Mouse (Mus musculus): ENCODE measurements around the gene Aldh18a1. TPM values are rescaled to one million over a fixed set of nuclear protein-coding genes. Genes with fewer than 3 reads are reported as not detected.

Gene Aldh18a1
- polyA plus RNA-seq, 1 experiment from 2014 or later = 70.1 TPM

DNA sequence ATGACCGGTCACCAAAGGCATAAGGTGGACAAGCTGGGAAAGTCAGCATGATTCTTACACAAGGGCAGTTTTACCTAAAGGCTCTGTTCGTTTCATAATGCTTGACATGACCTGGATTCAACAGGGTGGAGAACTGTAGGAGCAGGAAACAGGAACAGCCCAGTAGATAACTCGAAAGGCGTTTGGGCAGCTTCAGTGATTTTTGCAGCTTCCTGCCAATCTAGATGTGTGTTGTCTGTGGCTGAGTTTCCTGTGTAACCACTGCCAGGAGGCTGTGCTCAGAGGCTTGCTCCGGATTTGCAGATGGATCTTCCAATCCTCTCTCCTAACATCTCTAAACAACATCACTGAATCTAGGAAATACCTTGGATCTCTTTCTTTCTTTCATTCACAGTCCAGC lies 55.7 kb downstream of the Aldh18a1 start:
- 64% methylated on average over 5 of the region's 5 CpGs for WGBS
- Histone ChIP-seq H3K4me1 (ENCODE audit: insufficient read depth) (no peaks in the 10 kb centered on the region), H3K36me3 (ENCODE audit: insufficient read depth) (no peaks in the 10 kb centered on the region), H3K27me3 (ENCODE audit: insufficient read depth, low read length) (no peaks in the 10 kb centered on the region), H3K4me3 (ENCODE audit: low read depth, low read length) (no peak overlapping the region), H3K9ac (no peak overlapping the region), H3K27ac (ENCODE audit: low read depth) (no peak overlapping the region), H3K9me3 (ENCODE audit: low read depth, low read length) (no peaks in the 10 kb centered on the region), H3K4me2 (no peak overlapping the region)
- DNase-seq = no peak
- TF ChIP-seq CTCF (IDR thresholded peaks at IDR 0.05; ENCODE audit: low read depth) = no peak
- no peak for ATAC-seq (ENCODE audit: insufficient read depth)

DNA sequence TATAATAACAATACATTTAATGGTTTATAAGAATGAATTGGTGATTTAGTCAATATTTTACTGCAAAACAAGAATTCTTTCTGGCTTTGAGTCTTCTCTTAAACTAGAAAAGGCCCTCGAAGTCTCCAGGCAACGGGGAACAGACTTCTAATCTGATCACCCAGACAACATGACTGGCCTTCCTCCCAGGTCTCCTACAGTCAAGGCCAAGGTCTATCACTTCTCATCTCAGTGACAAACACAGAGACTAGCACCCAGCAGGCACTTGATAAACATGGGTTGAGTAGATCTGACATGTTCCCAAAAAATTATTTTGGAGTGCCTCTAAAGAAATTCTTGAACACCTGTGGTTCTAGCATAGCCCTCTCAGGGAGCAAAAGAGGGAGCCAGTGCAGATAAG lies 57.9 kb downstream of the Aldh18a1 start:
- DNase-seq = no peak
- H3K9ac ChIP-seq = no peak overlapping the region
- no peak for ATAC-seq (ENCODE audit: insufficient read depth)
- WGBS = 72% methylated on average over 2 of the region's 2 CpGs
- no peaks in the 10 kb centered on the region for H3K27me3 ChIP-seq (ENCODE audit: insufficient read depth, low read length)
- H3K4me3 ChIP-seq (ENCODE audit: low read depth, low read length) = no peak overlapping the region
- no peak for TF ChIP-seq CTCF (IDR thresholded peaks at IDR 0.05; ENCODE audit: low read depth)
- H3K36me3 ChIP-seq (ENCODE audit: insufficient read depth) = no peaks in the 10 kb centered on the region
- no peaks in the 10 kb centered on the region for H3K9me3 ChIP-seq (ENCODE audit: low read depth, low read length)
- no peak overlapping the region for H3K4me2 ChIP-seq
- H3K4me1 ChIP-seq (ENCODE audit: insufficient read depth) = no peaks in the 10 kb centered on the region
- H3K27ac ChIP-seq (ENCODE audit: low read depth) = no peak overlapping the region

DNA sequence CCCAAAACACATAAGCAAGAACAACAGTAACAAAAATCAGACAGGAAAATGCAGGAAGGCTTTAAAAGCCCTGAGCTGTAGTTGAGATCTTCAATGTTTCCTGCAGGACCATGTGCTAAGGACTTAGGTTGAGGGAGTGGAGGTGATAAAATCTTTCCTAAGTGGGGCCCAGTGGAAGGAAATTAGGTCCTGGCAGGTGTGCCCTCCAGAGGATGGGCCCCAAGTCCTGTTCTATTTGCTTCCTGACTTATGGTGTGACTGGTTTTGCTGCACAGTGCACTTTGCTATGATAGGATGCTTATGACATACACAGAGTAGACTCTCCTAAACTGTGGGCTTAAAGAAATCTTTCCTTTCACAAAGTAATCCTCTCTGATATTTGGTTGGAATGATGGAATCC lies 60.0 kb downstream of the Aldh18a1 start:
- Histone ChIP-seq H3K4me1 (ENCODE audit: insufficient read depth) (no peaks in the 10 kb centered on the region), H3K9me3 (ENCODE audit: low read depth, low read length) (no peaks in the 10 kb centered on the region), H3K9ac (no peak overlapping the region), H3K4me3 (ENCODE audit: low read depth, low read length) (no peak overlapping the region), H3K27me3 (ENCODE audit: insufficient read depth, low read length) (no peaks in the 10 kb centered on the region), H3K4me2 (no peak overlapping the region), H3K27ac (ENCODE audit: low read depth) (no peak overlapping the region), H3K36me3 (ENCODE audit: insufficient read depth) (no peaks in the 10 kb centered on the region)
- no peak for TF ChIP-seq CTCF (IDR thresholded peaks at IDR 0.05; ENCODE audit: low read depth)
- no peak for DNase-seq
- no peak for ATAC-seq (ENCODE audit: insufficient read depth)

- 64% methylated on average over 9 of the region's 9 CpGs for whole genome bisulfite sequencing
- Histone ChIP-seq H3K4me3 (ENCODE audit: low read depth, low read length) (no peak overlapping the region), H3K4me2 (no peak overlapping the region), H3K27ac (ENCODE audit: low read depth) (no peak overlapping the region), H3K4me1 (ENCODE audit: insufficient read depth) (no peaks in the 10 kb centered on the region), H3K9me3 (ENCODE audit: low read depth, low read length) (no peaks in the 10 kb centered on the region), H3K27me3 (ENCODE audit: insufficient read depth, low read length) (no peaks in the 10 kb centered on the region), H3K9ac (no peak overlapping the region), H3K36me3 (ENCODE audit: insufficient read depth) (no peaks in the 10 kb centered on the region)
- ATAC-seq (ENCODE audit: insufficient read depth) (no peak), DNase-seq (no peak)
- no peak for TF ChIP-seq CTCF (IDR thresholded peaks at IDR 0.05; ENCODE audit: low read depth)
These were observed 61.8 kb downstream of the Aldh18a1 start for GRCm38 (mm10) chr19:40526367-40527014.

- TF ChIP-seq CTCF (IDR thresholded peaks at IDR 0.05; ENCODE audit: low read depth) = no peak
- Histone ChIP-seq H3K36me3 (ENCODE audit: insufficient read depth) (no peaks in the 10 kb centered on the region), H3K4me1 (ENCODE audit: insufficient read depth) (no peaks in the 10 kb centered on the region), H3K9me3 (ENCODE audit: low read depth, low read length) (no peaks in the 10 kb centered on the region), H3K27ac (ENCODE audit: low read depth) (no peak overlapping the region), H3K27me3 (ENCODE audit: insufficient read depth, low read length) (no peaks in the 10 kb centered on the region), H3K9ac (no peak overlapping the region), H3K4me2 (no peak overlapping the region), H3K4me3 (ENCODE audit: low read depth, low read length) (no peak overlapping the region)
- DNase-seq (no peak), ATAC-seq (ENCODE audit: insufficient read depth) (no peak)
- 77% methylated on average over 8 of the region's 8 CpGs for WGBS
These were observed 64.7 kb downstream of the Aldh18a1 start for GRCm38 (mm10) chr19:40523431-40524005.

GRCm38 (mm10) chr19:40520403-40520802 lies 67.9 kb downstream of the Aldh18a1 start:
- Histone ChIP-seq H3K4me3 (ENCODE audit: low read depth, low read length) (no peak overlapping the region), H3K4me2 (no peak overlapping the region), H3K4me1 (ENCODE audit: insufficient read depth) (no peaks in the 10 kb centered on the region), H3K9ac (no peak overlapping the region), H3K27ac (ENCODE audit: low read depth) (no peak overlapping the region), H3K36me3 (ENCODE audit: insufficient read depth) (no peaks in the 10 kb centered on the region), H3K9me3 (ENCODE audit: low read depth, low read length) (no peaks in the 10 kb centered on the region), H3K27me3 (ENCODE audit: insufficient read depth, low read length) (no peaks in the 10 kb centered on the region)
- ATAC-seq (ENCODE audit: insufficient read depth) = no peak
- no peak for TF ChIP-seq CTCF (IDR thresholded peaks at IDR 0.05; ENCODE audit: low read depth)
- 63% methylated on average over 5 of the region's 5 CpGs for WGBS
- no peak for DNase-seq

DNA sequence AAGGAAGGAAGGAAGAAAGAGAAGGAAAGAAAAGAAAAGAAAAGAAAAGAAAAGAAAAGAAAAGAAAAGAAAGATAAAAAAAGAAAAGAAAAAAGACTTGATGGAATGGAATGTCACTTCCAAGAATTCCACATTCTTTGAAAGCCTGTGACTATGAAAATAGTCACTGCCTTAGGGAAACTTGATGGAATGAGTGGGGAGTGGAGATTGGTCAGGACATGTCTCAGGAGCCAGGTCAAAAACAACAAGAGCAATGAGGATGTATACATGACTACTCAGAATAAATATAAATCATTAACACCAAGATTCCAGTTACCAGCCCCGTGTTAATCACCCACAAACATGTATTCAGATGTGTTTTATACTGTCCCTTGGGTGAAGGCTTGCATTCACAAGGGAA lies 69.6 kb downstream of the Aldh18a1 start:
- no peaks in the 10 kb centered on the region for H3K36me3 ChIP-seq (ENCODE audit: insufficient read depth)
- DNase-seq (no peak), ATAC-seq (ENCODE audit: insufficient read depth) (no peak)
- H3K4me2 ChIP-seq = no peak overlapping the region
- no peaks in the 10 kb centered on the region for H3K9me3 ChIP-seq (ENCODE audit: low read depth, low read length)
- H3K27me3 ChIP-seq (ENCODE audit: insufficient read depth, low read length) = no peaks in the 10 kb centered on the region
- H3K4me3 ChIP-seq (ENCODE audit: low read depth, low read length) = no peak overlapping the region
- no peaks in the 10 kb centered on the region for H3K4me1 ChIP-seq (ENCODE audit: insufficient read depth)
- H3K27ac ChIP-seq (ENCODE audit: low read depth) = no peak overlapping the region
- 58% methylated on average over 1 of the region's 1 CpGs for WGBS
- no peak for TF ChIP-seq CTCF (IDR thresholded peaks at IDR 0.05; ENCODE audit: low read depth)
- H3K9ac ChIP-seq = no peak overlapping the region
